Mouse (Mus musculus): ENCODE measurements around the gene Eif2b4.

DNA sequence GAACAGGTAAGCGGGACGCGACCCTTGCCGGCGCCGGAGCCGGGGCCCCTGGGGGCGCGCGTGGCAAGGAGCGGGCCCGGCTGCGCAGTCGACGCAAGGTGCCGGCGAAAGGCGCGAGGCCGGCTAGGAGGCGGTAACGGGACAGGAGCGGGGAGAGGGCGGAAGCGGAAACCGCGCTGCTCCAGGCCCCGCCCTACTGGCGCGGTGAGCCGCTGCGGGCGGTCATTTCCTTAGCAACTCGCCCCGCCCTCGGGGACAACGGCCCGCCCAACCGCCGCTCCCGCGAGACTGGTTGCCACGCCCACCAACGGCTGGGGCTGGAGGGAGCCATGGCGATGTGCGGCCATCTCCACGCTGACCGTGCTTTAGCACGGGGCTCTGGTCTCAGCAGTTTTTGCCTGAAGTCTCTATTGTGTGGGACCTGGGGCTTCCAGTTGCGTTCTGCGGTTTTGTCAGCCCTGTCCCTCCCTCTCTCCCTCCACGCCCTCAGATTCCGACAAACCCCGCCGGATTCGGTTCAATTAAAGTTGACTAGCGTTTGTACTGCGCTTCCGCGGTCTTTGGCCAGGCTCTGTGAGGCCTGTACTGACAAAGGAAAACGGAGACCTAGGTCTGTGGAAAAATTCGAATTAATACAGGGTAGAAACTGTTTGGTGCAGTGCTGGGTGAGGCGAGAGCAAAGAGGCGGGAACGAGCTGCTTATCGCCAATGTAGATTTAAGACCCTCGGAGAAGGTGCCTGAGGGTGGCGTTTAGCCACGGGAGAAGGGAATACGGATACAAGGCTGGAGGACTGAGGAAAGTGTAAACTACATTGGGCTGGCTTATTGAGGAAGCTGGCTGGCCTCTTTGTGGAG lies 27.4 kb upstream of the Eif2b4 start, which contains the start of gene Ppm1g:
- TF ChIP-seq POLR2A (IDR thresholded peaks at IDR 0.05; ENCODE audit: insufficient read length, low read depth) (peak; percentile 96), MAX (IDR thresholded peaks at IDR 0.05; ENCODE audit: low read depth) (no peak), MYOG (IDR thresholded peaks at IDR 0.05; ENCODE audit: control insufficient read depth in 1 of 3, insufficient read depth in 1 of 3, insufficient read length in 2 of 3, low read depth in 2 of 3) (no peak), REST (IDR thresholded peaks at IDR 0.05; ENCODE audit: insufficient read depth, insufficient read length) (no peak), POLR2AphosphoS2 (IDR thresholded peaks at IDR 0.05; ENCODE audit: insufficient read length, low read depth) (peak; percentile 98), TCF12 (IDR thresholded peaks at IDR 0.05; ENCODE audit: insufficient read depth, poor library complexity, severe bottlenecking) (no peak), USF1 (IDR thresholded peaks at IDR 0.05; ENCODE audit: low read depth) (no peak), E2F4 (IDR thresholded peaks at IDR 0.05; ENCODE audit: insufficient read depth) (no peak), MYOD1 (IDR thresholded peaks at IDR 0.05; ENCODE audit: control insufficient read depth in 1 of 3, insufficient read length in 2 of 3, low read depth in 2 of 3) (peak in 1 of 3 experiments; percentile 32), CEBPB (IDR thresholded peaks at IDR 0.05; ENCODE audit: insufficient read depth, poor library complexity, severe bottlenecking) (no peak)

All from myocyte (in vitro differentiated cells).